Mouse (Mus musculus): Measurements from ENCODE around the gene Etfb. TPM values are rescaled to one million over a fixed set of nuclear protein-coding genes. Genes with fewer than 3 reads are reported as not detected.

Gene Etfb
- total RNA-seq, 2 experiments from 2014 or later: 882 to 955 TPM

Small RNA genes lying within 50 kb of the gene (microRNA-seq; reads per million reads assigned to microRNA genes)
- gene Mir7051: 4.8 to 6.3 reads per million in 2 experiments

Other genes starting within 250 kb of the Etfb start
- 10 to 100 TPM; 13.9 to 15.3 TPM for gene Zfp715, start 130.8 kb upstream of the Etfb start, total RNA-seq (2021)
- under 1 TPM in 1 of 2 experiments, not detected in 1; 0.10 TPM for gene Siglecf, start 92.7 kb upstream of the Etfb start, total RNA-seq (2021)
- gene Siglecg, start 35.9 kb upstream of the Etfb start, total RNA-seq (2021): under 1 TPM; 0.09 to 0.55 TPM
- gene Lim2, start 16.4 kb upstream of the Etfb start, total RNA-seq (2021): not detected
- not detected for gene Nkg7, start 7.0 kb upstream of the Etfb start, total RNA-seq (2021)
- gene Cldnd2, start 3.3 kb upstream of the Etfb start, total RNA-seq (2021): not detected
- 1 to 10 TPM; 2.9 to 3.0 TPM for gene Gm45233, start within 50 bp of the Etfb start, total RNA-seq (2021)
- 1 to 10 TPM; 4.1 to 6.3 TPM for gene Vsig10l, start 19.1 kb downstream of the Etfb start, total RNA-seq (2021)
- gene Iglon5, start 46.0 kb downstream of the Etfb start, total RNA-seq (2021): under 1 TPM; 0.29 TPM
- not detected for gene 4931406B18Rik, start 61.9 kb downstream of the Etfb start, total RNA-seq (2021)
- 1 to 10 TPM; 1.7 to 2.1 TPM for gene Cd33, start 100.3 kb downstream of the Etfb start, total RNA-seq (2021)
- 1 to 10 TPM; 1.0 to 1.1 TPM for gene Zfp658, start 118.2 kb downstream of the Etfb start, total RNA-seq (2021)
- 1 to 10 TPM; 9.4 to 10.0 TPM for gene Zfp719, start 135.5 kb downstream of the Etfb start, total RNA-seq (2021)
- not detected for gene Zfp819, start 163.1 kb downstream of the Etfb start, total RNA-seq (2021)
- gene Ceacam18, start 190.6 kb downstream of the Etfb start, total RNA-seq (2021): not detected
- gene Siglece, start 216.1 kb downstream of the Etfb start, total RNA-seq (2021): under 1 TPM; 0.34 to 0.48 TPM
- 1 to 10 TPM; 4.7 to 5.6 TPM for gene Ctu1, start 227.9 kb downstream of the Etfb start, total RNA-seq (2021)
- not detected for gene Klk14, start 246.3 kb downstream of the Etfb start, total RNA-seq (2021)

Data from heart, postnatal 4 days (tissue).